ENCODE assay signal across 19 mouse cellular contexts in genomic region chr19:56225518-56225917, GRCm38 (mm10).
A peak's percentile ranks its signal among the peaks of the same experiment; 100 is the strongest.
DNase-seq lines count a peak whose midpoint lies in the region; ATAC-seq and TF ChIP-seq lines count a peak whose summit lies in the region.
"Had no signal": no experiment of that assay in that cellular context is flagged by ENCODE, and none has a peak within 500 bp of the region (broad histone marks: within the 10 kb centered on the region; RNA-seq: fewer than 3 reads in every experiment).

No protein-coding gene starts in this region.

- TF ChIP-seq EP300 in lung, postnatal 0 days (IDR thresholded peaks at IDR 0.05), result no peak

- no peak for DNase-seq in lung, postnatal 4 days
- DNase-seq in lung, postnatal 0 days (ENCODE audit: low spot score), result peak; percentile 51
- no peak for DNase-seq in spleen, postnatal 4 days (ENCODE audit: low spot score in 2 of 2)
- DNase-seq: adrenal gland, adult 8-10 months; adrenal gland, postnatal 36 days; cerebellum, adult 2 months; cerebellum, postnatal 10 days; gastrocnemius, postnatal 36 days; heart, adult 18-20 months; heart, postnatal 10 days had no signal

- H3K27me3 ChIP-seq in lung, embryonic 15.5 days, result no peaks in the 10 kb centered on the region
- no peaks in the 10 kb centered on the region for H3K27me3 ChIP-seq in lung, postnatal 0 days (replicated peaks; ENCODE audit: insufficient read depth, low read length)
- H3K27me3 ChIP-seq in stomach, embryonic 15.5 days (replicated peaks), result no peaks in the 10 kb centered on the region
- H3K27me3 ChIP-seq in forebrain, embryonic 12.5 days, result peaks cover 18% of the 10 kb centered on the region; the same call in 1 of the 2 replicates
- H3K27me3 ChIP-seq: forebrain, embryonic 15.5 days; hindbrain, embryonic 13.5 days had no signal

- H3K4me1 ChIP-seq in lung, embryonic 15.5 days, result peaks cover 4% of the 10 kb centered on the region
- no peaks in the 10 kb centered on the region for H3K4me1 ChIP-seq in lung, postnatal 0 days (ENCODE audit: insufficient read depth, low read depth, low read length)
- no peaks in the 10 kb centered on the region for H3K4me1 ChIP-seq in stomach, embryonic 15.5 days
- H3K4me1 ChIP-seq in forebrain, embryonic 12.5 days, result peaks cover 13% of the 10 kb centered on the region
- H3K4me1 ChIP-seq: heart, embryonic 10.5 days had no signal

- WGBS in lung, embryonic 15.5 days, result 53% methylated on average over 3 of the region's 3 CpGs
- WGBS in lung, postnatal 0 days, result 46% methylated on average over 3 of the region's 3 CpGs
- 65% methylated on average over 3 of the region's 3 CpGs for WGBS in stomach, embryonic 15.5 days
- WGBS in forebrain, embryonic 12.5 days, result 86% methylated on average over 3 of the region's 3 CpGs

- H3K9me3 ChIP-seq in lung, embryonic 15.5 days, result no peaks in the 10 kb centered on the region
- H3K9me3 ChIP-seq in lung, postnatal 0 days (ENCODE audit: low read length), result no peaks in the 10 kb centered on the region
- H3K9me3 ChIP-seq in stomach, embryonic 15.5 days, result no peaks in the 10 kb centered on the region
- H3K9me3 ChIP-seq in forebrain, embryonic 12.5 days, result no peaks in the 10 kb centered on the region
- H3K9me3 ChIP-seq: embryonic facial prominence, embryonic 10.5 days; forebrain, embryonic 10.5 days; forebrain, embryonic 15.5 days; G1E; heart, embryonic 10.5 days; hindbrain, embryonic 13.5 days had no signal

- H3K4me2 ChIP-seq in lung, embryonic 15.5 days, result no peak overlapping the region
- H3K4me2 ChIP-seq in lung, postnatal 0 days (replicated peaks; ENCODE audit: low read depth, low read length), result no peak overlapping the region
- no peak overlapping the region for H3K4me2 ChIP-seq in stomach, embryonic 15.5 days
- no peak overlapping the region for H3K4me2 ChIP-seq in forebrain, embryonic 12.5 days
- H3K4me2 ChIP-seq: forebrain, embryonic 15.5 days; hindbrain, embryonic 13.5 days had no signal

- peak; percentile 72; the same call in 1 of the 2 replicates for ATAC-seq in lung, embryonic 15.5 days (ENCODE audit: borderline replicate concordance, extremely low read depth, low FRiP score, low TSS enrichment)
- ATAC-seq in lung, postnatal 0 days, result peak; percentile 74
- peak; percentile 60; the same call in 1 of the 2 replicates for ATAC-seq in stomach, embryonic 15.5 days (ENCODE audit: insufficient read depth, low FRiP score, low read depth)
- ATAC-seq in forebrain, embryonic 12.5 days (ENCODE audit: low FRiP score), result no peak
- ATAC-seq: forebrain, embryonic 15.5 days had no signal

- H3K9ac ChIP-seq in lung, embryonic 15.5 days, result no peak overlapping the region
- H3K9ac ChIP-seq in lung, postnatal 0 days (replicated peaks; ENCODE audit: low read depth), result no peak overlapping the region
- no peak overlapping the region for H3K9ac ChIP-seq in stomach, embryonic 15.5 days
- H3K9ac ChIP-seq in forebrain, embryonic 12.5 days, result no peak overlapping the region
- H3K9ac ChIP-seq: forebrain, embryonic 15.5 days; hindbrain, embryonic 13.5 days had no signal

- H3K36me3 ChIP-seq in lung, embryonic 15.5 days, result no peaks in the 10 kb centered on the region
- no peaks in the 10 kb centered on the region for H3K36me3 ChIP-seq in lung, postnatal 0 days (ENCODE audit: insufficient read depth, low read length)
- no peaks in the 10 kb centered on the region for H3K36me3 ChIP-seq in stomach, embryonic 15.5 days
- no peaks in the 10 kb centered on the region for H3K36me3 ChIP-seq in forebrain, embryonic 12.5 days (replicated peaks)
- H3K36me3 ChIP-seq: embryonic facial prominence, embryonic 10.5 days; forebrain, embryonic 10.5 days; forebrain, embryonic 15.5 days; G1E; heart, embryonic 10.5 days; hindbrain, embryonic 13.5 days had no signal

- H3K27ac ChIP-seq in lung, embryonic 15.5 days, result no peak overlapping the region
- H3K27ac ChIP-seq in lung, postnatal 0 days (ENCODE audit: low read length), result no peak overlapping the region
- H3K27ac ChIP-seq in stomach, embryonic 15.5 days, result no peak overlapping the region
- no peak overlapping the region for H3K27ac ChIP-seq in forebrain, embryonic 12.5 days
- H3K27ac ChIP-seq: embryonic facial prominence, embryonic 10.5 days; forebrain, embryonic 10.5 days; forebrain, embryonic 15.5 days; heart, embryonic 10.5 days; hindbrain, embryonic 13.5 days had no signal

- H3K4me3 ChIP-seq in lung, embryonic 15.5 days, result no peak overlapping the region
- H3K4me3 ChIP-seq in lung, postnatal 0 days (ENCODE audit: low read depth, low read length), result no peak overlapping the region
- no peak overlapping the region for H3K4me3 ChIP-seq in stomach, embryonic 15.5 days (replicated peaks)
- no peak overlapping the region for H3K4me3 ChIP-seq in forebrain, embryonic 12.5 days (replicated peaks)
- H3K4me3 ChIP-seq: embryonic facial prominence, embryonic 10.5 days; forebrain, embryonic 10.5 days; forebrain, embryonic 15.5 days; heart, embryonic 10.5 days; hindbrain, embryonic 13.5 days had no signal

- TF ChIP-seq CTCF in lung, postnatal 0 days (IDR thresholded peaks at IDR 0.05), result 0 out of 2 replicates have a peak, but pooled peaks have one; percentile 2
